In the genomic region with DNA sequence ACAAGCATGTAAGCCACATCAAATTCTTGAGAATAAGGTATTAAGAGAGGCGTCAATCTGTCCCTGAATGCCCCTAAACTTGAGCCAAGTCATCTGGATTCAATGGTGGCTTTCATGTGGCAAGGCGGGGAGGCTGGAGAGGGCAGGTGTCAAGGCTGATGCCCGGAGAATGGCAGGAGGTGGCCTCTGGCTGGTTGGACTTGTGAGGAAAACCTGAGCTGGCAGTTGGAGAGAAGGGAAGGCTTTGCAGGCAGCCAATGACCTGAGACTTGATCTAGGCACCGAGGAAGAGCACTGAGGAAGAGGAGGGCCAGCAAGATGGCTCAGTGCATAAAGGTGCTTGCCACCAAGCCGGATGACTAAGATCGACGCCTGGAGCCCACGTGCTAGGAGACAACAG, we compare ENCODE assay signal across 25 mouse cellular contexts. TPM values are rescaled to one million over a fixed set of nuclear protein-coding genes. Genes with fewer than 3 reads are reported as not detected.
DNase-seq lines count a peak whose midpoint lies in the region; ATAC-seq and TF ChIP-seq lines count a peak whose summit lies in the region.
"Had no signal": no experiment of that assay in that cellular context is flagged by ENCODE, and none has a peak within 500 bp of the region (broad histone marks: within the 10 kb centered on the region; RNA-seq: fewer than 3 reads in every experiment).

No protein-coding gene starts in this region.

- 71% methylated on average over 8 of the region's 8 CpGs for WGBS in heart, embryonic 12.5 days
- WGBS in lung, embryonic 16.5 days: 79% methylated on average over 8 of the region's 8 CpGs
- 86% methylated on average over 8 of the region's 8 CpGs for WGBS in lung, adult 2 months
- WGBS in forebrain, embryonic 11.5 days: 88% methylated on average over 8 of the region's 8 CpGs

- no peaks in the 10 kb centered on the region for H3K9me3 ChIP-seq in heart, embryonic 12.5 days (replicated peaks)
- no peaks in the 10 kb centered on the region for H3K9me3 ChIP-seq in lung, embryonic 16.5 days (ENCODE audit: control insufficient read depth, low read length)
- no peaks in the 10 kb centered on the region for H3K9me3 ChIP-seq in forebrain, embryonic 11.5 days (ENCODE audit: control insufficient read depth, low read length)
- H3K9me3 ChIP-seq: forebrain, embryonic 15.5 days; hindbrain, embryonic 10.5 days; limb, embryonic 15.5 days had no signal

- peak overlapping the region; percentile 93 for H3K27ac ChIP-seq in heart, embryonic 12.5 days (ENCODE audit: poor library complexity, severe bottlenecking)
- no peak overlapping the region for H3K27ac ChIP-seq in lung, embryonic 16.5 days (ENCODE audit: low read length)
- no peak overlapping the region for H3K27ac ChIP-seq in forebrain, embryonic 11.5 days (ENCODE audit: low read depth, low read length)
- H3K27ac ChIP-seq: forebrain, embryonic 15.5 days; hindbrain, embryonic 10.5 days had no signal

- TF ChIP-seq POLR2A in lung, adult 2 months (IDR thresholded peaks at IDR 0.05; ENCODE audit: borderline replicate concordance, extremely low read depth, low read depth, low read length): no peak

- peaks cover 31% of the 10 kb centered on the region for H3K4me1 ChIP-seq in heart, embryonic 12.5 days (replicated peaks)
- H3K4me1 ChIP-seq in lung, embryonic 16.5 days (replicated peaks; ENCODE audit: control insufficient read depth, insufficient read depth, low read length): peaks cover 24% of the 10 kb centered on the region
- no peaks in the 10 kb centered on the region for H3K4me1 ChIP-seq in lung, adult 2 months (ENCODE audit: control insufficient read depth, insufficient read depth, low read length)
- H3K4me1 ChIP-seq in forebrain, embryonic 11.5 days (replicated peaks; ENCODE audit: control insufficient read depth, insufficient read depth, low read length): no peaks in the 10 kb centered on the region

- no peak for ATAC-seq in heart, embryonic 12.5 days (ENCODE audit: insufficient number of reproducible peaks, low FRiP score)
- ATAC-seq in lung, embryonic 16.5 days (ENCODE audit: low read depth): no peak
- no peak for ATAC-seq in forebrain, embryonic 11.5 days (replicated peaks; ENCODE audit: low FRiP score)
- ATAC-seq: activated CD4-positive, CD25-positive, alpha-beta regulatory T cell, adult 4 months; forebrain, embryonic 15.5 days; liver, postnatal 0 days had no signal

- H3K4me2 ChIP-seq in heart, embryonic 12.5 days: peak overlapping the region; percentile 92
- no peak overlapping the region for H3K4me2 ChIP-seq in lung, embryonic 16.5 days (ENCODE audit: low read depth, low read length)
- H3K4me2 ChIP-seq in forebrain, embryonic 11.5 days (ENCODE audit: low read depth, low read length, severe bottlenecking): no peak overlapping the region
- H3K4me2 ChIP-seq: forebrain, embryonic 15.5 days; midbrain, embryonic 11.5 days had no signal

- DNase-seq in adrenal gland, adult 2 months: peak; percentile 41
- DNase-seq in adrenal gland, adult 18-20 months (ENCODE audit: low spot score in 2 of 2): no peak
- no peak for DNase-seq in heart, adult 8-10 months (ENCODE audit: low spot score)
- no peak for DNase-seq in lung, adult 2 months
- no peak for DNase-seq in spleen, postnatal 10 days (ENCODE audit: low spot score in 2 of 2)
- no peak for DNase-seq in forebrain, embryonic 11.5 days (ENCODE audit: low spot score)
- DNase-seq: cerebellum, adult 11-12 months; gastrocnemius, postnatal 10 days; kidney, adult 11 months; liver, postnatal 0 days; lung, postnatal 4 days; thymus, postnatal 25 days had no signal

- H3K9ac ChIP-seq in heart, embryonic 12.5 days: peak overlapping the region; percentile 45; the same call in 1 of the 2 replicates
- peak overlapping the region; percentile 8; the same call in 1 of the 2 replicates for H3K9ac ChIP-seq in lung, embryonic 16.5 days (ENCODE audit: low read length)
- no peak overlapping the region for H3K9ac ChIP-seq in forebrain, embryonic 11.5 days (ENCODE audit: low read length)
- H3K9ac ChIP-seq: forebrain, embryonic 15.5 days; limb, embryonic 15.5 days; liver, postnatal 0 days had no signal

- no peaks in the 10 kb centered on the region for H3K27me3 ChIP-seq in heart, embryonic 12.5 days (replicated peaks)
- no peaks in the 10 kb centered on the region for H3K27me3 ChIP-seq in lung, embryonic 16.5 days (ENCODE audit: control insufficient read depth, insufficient read depth, low read depth, low read length)
- H3K27me3 ChIP-seq in forebrain, embryonic 11.5 days (ENCODE audit: control insufficient read depth, insufficient read depth, low read length): no peaks in the 10 kb centered on the region
- H3K27me3 ChIP-seq: CH12.LX; forebrain, embryonic 15.5 days; limb, embryonic 15.5 days had no signal

- H3K4me3 ChIP-seq in heart, embryonic 12.5 days: no peak overlapping the region
- no peak overlapping the region for H3K4me3 ChIP-seq in lung, embryonic 16.5 days (ENCODE audit: low read length)
- H3K4me3 ChIP-seq in lung, adult 2 months (replicated peaks; ENCODE audit: extremely low read depth, low read depth, low read length): no peak overlapping the region
- no peak overlapping the region for H3K4me3 ChIP-seq in forebrain, embryonic 11.5 days (ENCODE audit: low read depth, low read length)
- H3K4me3 ChIP-seq: forebrain, embryonic 15.5 days; hindbrain, embryonic 10.5 days had no signal

- TF ChIP-seq CTCF in lung, adult 2 months (IDR thresholded peaks at IDR 0.05; ENCODE audit: insufficient read depth, low read length): no peak

- peaks cover 24% of the 10 kb centered on the region for H3K36me3 ChIP-seq in heart, embryonic 12.5 days
- H3K36me3 ChIP-seq in lung, embryonic 16.5 days (ENCODE audit: control insufficient read depth, insufficient read depth, low read length): peaks cover 3% of the 10 kb centered on the region
- H3K36me3 ChIP-seq in forebrain, embryonic 11.5 days (ENCODE audit: control insufficient read depth, insufficient read depth, low read length): no peaks in the 10 kb centered on the region
- H3K36me3 ChIP-seq: forebrain, embryonic 15.5 days had no signal

RNA-seq across cellular contexts. Expression of a gene that starts 2.2 kb away (rescaled TPM):
- 100 to 1,000 TPM; 102 to 103 TPM for total RNA-seq in adrenal gland, adult 2 months (2021)
- polyA plus RNA-seq in adrenal gland, adult 2 months (2012; rRNA removed): 405 and 495 TPM in 2 replicates
- 10 to 100 TPM; 95.3 to 98.3 TPM for total RNA-seq in adrenal gland, adult 18-20 months (2021)
- 144 and 150 TPM in 2 replicates for polyA plus RNA-seq in heart, embryonic 12.5 days (2016; fragmentation: Nextera tagmentation; extraction: Ambion mirVana)
- 10 to 100 TPM; 30.3 to 34.3 (median 32.9) TPM for total RNA-seq in heart, adult 8-10 months (2022)
- 132 and 147 TPM in 2 replicates for polyA plus RNA-seq in lung, embryonic 16.5 days (2015; fragmentation: Nextera tagmentation; extraction: Ambion mirVana)
- polyA plus RNA-seq in lung, adult 2 months (2012; rRNA removed): 83.2 and 106 TPM in 2 replicates
- 35.6 and 44.4 TPM in 2 replicates for polyA plus RNA-seq in forebrain, embryonic 11.5 days (2014; fragmentation: Nextera tagmentation; extraction: Ambion mirVana)

RNA-seq across cellular contexts. Expression of a gene that starts 12.6 kb away (rescaled TPM):
- total RNA-seq in adrenal gland, adult 2 months (2021): 10 to 100 TPM; 30.9 to 34.1 TPM
- 30.8 and 42.0 TPM in 2 replicates for polyA plus RNA-seq in adrenal gland, adult 2 months (2012; rRNA removed)
- 10 to 100 TPM; 22.9 to 29.5 TPM for total RNA-seq in adrenal gland, adult 18-20 months (2021)
- 46.2 and 47.3 TPM in 2 replicates for polyA plus RNA-seq in heart, embryonic 12.5 days (2016; fragmentation: Nextera tagmentation; extraction: Ambion mirVana)
- 10 to 100 TPM; 13.4 to 15.8 (median 14.8) TPM for total RNA-seq in heart, adult 8-10 months (2022)
- 51.7 and 53.6 TPM in 2 replicates for polyA plus RNA-seq in lung, embryonic 16.5 days (2015; fragmentation: Nextera tagmentation; extraction: Ambion mirVana)
- polyA plus RNA-seq in lung, adult 2 months (2012; rRNA removed): 24.9 and 26.8 TPM in 2 replicates
- polyA plus RNA-seq in forebrain, embryonic 11.5 days (2014; fragmentation: Nextera tagmentation; extraction: Ambion mirVana): 20.3 and 21.6 TPM in 2 replicates

RNA-seq across cellular contexts. Expression of a gene that starts 12.6 kb away (rescaled TPM):
- total RNA-seq in adrenal gland, adult 2 months (2021): 1 to 10 TPM; 5.3 to 7.7 TPM
- polyA plus RNA-seq in adrenal gland, adult 2 months (2012; rRNA removed): 6.2 and 7.1 TPM in 2 replicates
- 1 to 10 TPM; 5.4 to 6.3 TPM for total RNA-seq in adrenal gland, adult 18-20 months (2021)
- polyA plus RNA-seq in heart, embryonic 12.5 days (2016; fragmentation: Nextera tagmentation; extraction: Ambion mirVana): 11.4 and 11.9 TPM in 2 replicates
- total RNA-seq in heart, adult 8-10 months (2022): 1 to 10 TPM; 3.1 to 4.7 (median 4.1) TPM
- polyA plus RNA-seq in lung, embryonic 16.5 days (2015; fragmentation: Nextera tagmentation; extraction: Ambion mirVana): 11.1 and 11.2 TPM in 2 replicates
- polyA plus RNA-seq in lung, adult 2 months (2012; rRNA removed): 9.7 and 9.8 TPM in 2 replicates
- polyA plus RNA-seq in forebrain, embryonic 11.5 days (2014; fragmentation: Nextera tagmentation; extraction: Ambion mirVana): 5.3 and 6.4 TPM in 2 replicates

RNA-seq across cellular contexts. Expression of a gene that starts 58.4 kb away (rescaled TPM):
- not detected for total RNA-seq in adrenal gland, adult 2 months (2021)
- not detected in 2 replicates for polyA plus RNA-seq in adrenal gland, adult 2 months (2012; rRNA removed)
- not detected for total RNA-seq in adrenal gland, adult 18-20 months (2021)
- polyA plus RNA-seq in heart, embryonic 12.5 days (2016; fragmentation: Nextera tagmentation; extraction: Ambion mirVana): not detected in 2 replicates
- not detected for total RNA-seq in heart, adult 8-10 months (2022)
- not detected in 2 replicates for polyA plus RNA-seq in lung, embryonic 16.5 days (2015; fragmentation: Nextera tagmentation; extraction: Ambion mirVana)
- not detected in 2 replicates for polyA plus RNA-seq in lung, adult 2 months (2012; rRNA removed)
- polyA plus RNA-seq in forebrain, embryonic 11.5 days (2014; fragmentation: Nextera tagmentation; extraction: Ambion mirVana): not detected in 2 replicates
- total RNA-seq: gastrocnemius, postnatal 10 days had no signal
- polyA plus RNA-seq: brain, embryonic 14.5 days; cortical plate, adult 2 months; forebrain, embryonic 15.5 days; hindbrain, embryonic 10.5 days; limb, embryonic 15.5 days; liver, postnatal 0 days; midbrain, embryonic 11.5 days; neural tube, embryonic 14.5 days; small intestine, adult 2 months; stomach, embryonic 16.5 days had no signal
